Mouse (Mus musculus) kidney, postnatal 0 days (tissue): ENCODE data around the gene Gm6169. TPM values are rescaled to one million over a fixed set of nuclear protein-coding genes. Genes with fewer than 3 reads are reported as not detected.
"Not testable (repeated sequence)": the region's sequence is repeated elsewhere in the genome, so short reads cannot be mapped to it uniquely, and the experiment has no call there.

Experiments used
- ATAC-seq: fragments of 200-750 bp; cut with Nextera tagmentation; replicated peaks from 2 replicates; pipeline ENCODE4 v1.8.0; 2017; ENCODE audit warnings: low read depth, moderate number of reproducible peaks, moderate TSS enrichment, moderate library complexity; ENCODE audit not compliant: low FRiP score
- DNase-seq: peaks from one replicate; pipeline ENCODE4 v3.0.0-alpha.2; 2016; ENCODE audit warnings: low spot score
- H3K27ac ChIP-seq: fragments of 300-500 bp; sonication (generic); 2 replicates; pipeline ENCODE4 v1.5.1; 2014; ENCODE audit warnings: mild to moderate bottlenecking
- H3K27me3 ChIP-seq: fragments of 300-500 bp; sonication (generic); 2 replicates; pipeline ENCODE4 v1.6.1; 2014; ENCODE audit warnings: low read length, mixed read lengths; ENCODE audit not compliant: insufficient read depth
- H3K36me3 ChIP-seq: fragments of 300-500 bp; sonication (generic); 2 replicates; pipeline ENCODE4 v1.6.1; 2014; ENCODE audit warnings: low read length, mixed read lengths; ENCODE audit not compliant: insufficient read depth
- H3K4me1 ChIP-seq: fragments of 300-500 bp; sonication (generic); replicated peaks from 2 replicates; pipeline ENCODE4 v1.6.1; 2014; ENCODE audit warnings: antibody characterized with exemption, low read length, mixed read lengths; ENCODE audit not compliant: insufficient read depth
- H3K4me2 ChIP-seq: fragments of 300-500 bp; sonication (generic); 2 replicates; pipeline ENCODE4 v1.6.1; 2014; ENCODE audit warnings: mild to moderate bottlenecking, low read length, moderate library complexity, mixed read lengths
- H3K4me3 ChIP-seq: fragments of 300-500 bp; sonication (generic); replicated peaks from 2 replicates; pipeline ENCODE4 v1.5.1; 2014; ENCODE audit warnings: low read depth, low read length
- H3K9ac ChIP-seq: fragments of 300-500 bp; sonication (generic); 2 replicates; pipeline ENCODE4 v1.6.1; 2014; ENCODE audit warnings: low read depth, low read length
- H3K9me3 ChIP-seq: fragments of 300-500 bp; sonication (generic); replicated peaks from 2 replicates; pipeline ENCODE4 v1.6.1; 2016; ENCODE audit warnings: low read length, inconsistent platforms, mixed read lengths
- CTCF ChIP-seq: IDR thresholded peaks from 2 replicates; pipeline ENCODE4 v1.5.1; 2016; ENCODE audit warnings: antibody characterized with exemption, low read depth, mild to moderate bottlenecking, moderate library complexity
- WGBS: fragments of 180-500 bp; shearing (Covaris S2); extraction: QIAGEN DNeasy Blood & Tissue Kit; methylation state at CpG from one replicate; pipeline ENCODE4 v1.1.7; 2014; 5-methylcytosine and 5-hydroxymethylcytosine counted together
- polyA plus RNA-seq: library from polyadenylated mRNA; unstranded; fragments of >200 nt; fragmentation: Nextera tagmentation; extraction: Ambion mirVana; gene quantifications from 2 replicates; pipeline ENCODE4 v1.2.1, GENCODE M21; 2015

Gm6169 gene
- polyA plus RNA-seq, 1 experiment from 2014 or later = 4.1 TPM

- Histone ChIP-seq H3K36me3 (no peaks in the 10 kb centered on the region), H3K9me3 (no peaks in the 10 kb centered on the region), H3K4me2 (peak overlapping the region; percentile 99), H3K27ac (no peak overlapping the region), H3K4me3 (peak overlapping the region; percentile 67), H3K9ac (peak overlapping the region; percentile 68), H3K27me3 (no peaks in the 10 kb centered on the region; the same call in 1 of the 2 replicates), H3K4me1 (no peaks in the 10 kb centered on the region)
- ATAC-seq (peak; percentile 77), DNase-seq (peak; percentile 18)
- no peak for TF ChIP-seq CTCF
- WGBS = 2% methylated on average over 70 of the region's 85 CpGs
Measured at GRCm38 (mm10) chr13:97070931-97071625, 28.0 kb downstream of the Gm6169 start.

- no peak for DNase-seq
- H3K4me1 ChIP-seq = no peaks in the 10 kb centered on the region
- no peak for TF ChIP-seq CTCF
- H3K36me3 ChIP-seq = no peaks in the 10 kb centered on the region
- no peak overlapping the region for H3K4me2 ChIP-seq
- no peak overlapping the region for H3K9ac ChIP-seq
- no peak overlapping the region for H3K4me3 ChIP-seq
- no peaks in the 10 kb centered on the region for H3K9me3 ChIP-seq
- WGBS = 73% methylated on average over 8 of the region's 8 CpGs
- no peak for ATAC-seq
- no peak overlapping the region for H3K27ac ChIP-seq
- no peaks in the 10 kb centered on the region; the same call in 1 of the 2 replicates for H3K27me3 ChIP-seq
Measured at GRCm38 (mm10) chr13:97068151-97068550, 30.9 kb downstream of the Gm6169 start.

GRCm38 (mm10) chr13:97067691-97068090, 31.3 kb downstream of the Gm6169 start:
- H3K36me3 ChIP-seq = no peaks in the 10 kb centered on the region
- no peaks in the 10 kb centered on the region for H3K9me3 ChIP-seq
- H3K4me2 ChIP-seq = no peak overlapping the region
- no peak overlapping the region for H3K4me3 ChIP-seq
- no peak for ATAC-seq
- no peak for DNase-seq
- no peaks in the 10 kb centered on the region for H3K4me1 ChIP-seq
- no peak for TF ChIP-seq CTCF
- no peak overlapping the region for H3K27ac ChIP-seq
- WGBS = 29% methylated on average over 6 of the region's 6 CpGs
- no peaks in the 10 kb centered on the region; the same call in 1 of the 2 replicates for H3K27me3 ChIP-seq
- no peak overlapping the region for H3K9ac ChIP-seq

- ATAC-seq = no peak
Measured at GRCm38 (mm10) chr13:97066649-97067550, 32.1 kb downstream of the Gm6169 start, which contains the start of gene Fam169a. Fam169a (plus strand) TSS chr13:97067286.

GRCm38 (mm10) chr13:97064844-97065621, 34.0 kb downstream of the Gm6169 start:
- DNase-seq, H3K27me3 ChIP-seq, H3K4me2 ChIP-seq, H3K4me3 ChIP-seq, H3K9me3 ChIP-seq, H3K36me3 ChIP-seq, H3K27ac ChIP-seq, H3K9ac ChIP-seq, ATAC-seq, H3K4me1 ChIP-seq: not testable (repeated sequence)
- WGBS = 49% methylated on average over 18 of the region's 18 CpGs

More at GRCm38 (mm10) chr13:97066649-97067550, 32.1 kb downstream of the Gm6169 start, which contains the start of gene Fam169a:
- 71% methylated on average over 15 of the region's 15 CpGs for WGBS
- Histone ChIP-seq H3K4me1 (no peaks in the 10 kb centered on the region), H3K27me3 (no peaks in the 10 kb centered on the region), H3K27ac (no peak within 1 kb of the TSS), H3K4me2 (no peak within 1 kb of the TSS), H3K4me3 (no peak within 1 kb of the TSS), H3K9ac (no peak within 1 kb of the TSS), H3K36me3 (no peaks in the 10 kb centered on the region), H3K9me3 (no peaks in the 10 kb centered on the region)
- DNase-seq = no peak
- TF ChIP-seq CTCF = no peak

- no peaks in the 10 kb centered on the region for H3K27me3 ChIP-seq
- no peaks in the 10 kb centered on the region for H3K36me3 ChIP-seq
- TF ChIP-seq CTCF = no peak
- no peaks in the 10 kb centered on the region for H3K9me3 ChIP-seq
- no peaks in the 10 kb centered on the region for H3K4me1 ChIP-seq
- H3K4me2 ChIP-seq = no peak overlapping the region
- WGBS = 35% methylated on average over 3 of the region's 3 CpGs
- H3K4me3 ChIP-seq = no peak overlapping the region
- H3K9ac ChIP-seq = no peak overlapping the region
- no peak overlapping the region for H3K27ac ChIP-seq
- no peak for ATAC-seq
- no peak for DNase-seq
Measured at GRCm38 (mm10) chr13:97064413-97064812, 34.6 kb downstream of the Gm6169 start.
